Mouse (Mus musculus) hindbrain, embryonic 11.5 days (tissue): ENCODE measurements at regions not wholly inside any gene's neighbourhood (a gene's known extent, or its start where the extent isn't known, plus 50 kb on each side); places are given as distances from the start of the nearest gene placed in this dataset.

Experiments
- ATAC-seq: fragments of 200-750 bp; cut with Nextera tagmentation; 2 replicates; pipeline ENCODE4 v1.8.0; 2017; ENCODE audit warnings: mild to moderate bottlenecking, moderate TSS enrichment, moderate library complexity; ENCODE audit not compliant: low FRiP score
- DNase-seq: peaks from one replicate; pipeline ENCODE4 v3.0.0-alpha.2; 2015; ENCODE audit warnings: low spot score
- H3K27ac ChIP-seq: fragments of 300-500 bp; sonication (generic); 2 replicates; pipeline ENCODE4 v1.5.1; 2014; ENCODE audit warnings: mild to moderate bottlenecking, low read depth, low read length
- H3K27me3 ChIP-seq: fragments of 300-500 bp; sonication (generic); 2 replicates; pipeline ENCODE4 v1.6.1; 2014; ENCODE audit warnings: mild to moderate bottlenecking, low read length, moderate library complexity, mixed read lengths; ENCODE audit not compliant: control insufficient read depth, insufficient read depth
- H3K36me3 ChIP-seq: fragments of 300-500 bp; sonication (generic); 2 replicates; pipeline ENCODE4 v1.6.1; 2014; ENCODE audit warnings: mild to moderate bottlenecking, low read length, moderate library complexity, mixed read lengths; ENCODE audit not compliant: control insufficient read depth, insufficient read depth
- H3K4me1 ChIP-seq: fragments of 300-500 bp; sonication (generic); replicated peaks from 2 replicates; pipeline ENCODE4 v1.6.1; 2014; ENCODE audit warnings: low read length, mixed read lengths; ENCODE audit not compliant: control insufficient read depth, insufficient read depth
- H3K4me2 ChIP-seq: fragments of 300-500 bp; sonication (generic); replicated peaks from 2 replicates; pipeline ENCODE4 v1.6.1; 2014; ENCODE audit warnings: mild to moderate bottlenecking, low read depth, low read length
- H3K4me3 ChIP-seq: fragments of 300-500 bp; sonication (generic); 2 replicates; pipeline ENCODE4 v1.5.1; 2014; ENCODE audit warnings: low read depth, low read length
- H3K9ac ChIP-seq: fragments of 300-500 bp; sonication (generic); 2 replicates; pipeline ENCODE4 v1.6.1; 2014; ENCODE audit warnings: low read depth, low read length
- H3K9me3 ChIP-seq: fragments of 300-500 bp; sonication (generic); 2 replicates; pipeline ENCODE4 v1.6.1; 2016; ENCODE audit warnings: low read length; ENCODE audit not compliant: control insufficient read depth
- WGBS: fragments of 180-500 bp; shearing (Covaris S2); extraction: QIAGEN DNeasy Blood & Tissue Kit; methylation state at CpG from one replicate; pipeline ENCODE4 v1.1.7; 2014; 5-methylcytosine and 5-hydroxymethylcytosine counted together

DNA sequence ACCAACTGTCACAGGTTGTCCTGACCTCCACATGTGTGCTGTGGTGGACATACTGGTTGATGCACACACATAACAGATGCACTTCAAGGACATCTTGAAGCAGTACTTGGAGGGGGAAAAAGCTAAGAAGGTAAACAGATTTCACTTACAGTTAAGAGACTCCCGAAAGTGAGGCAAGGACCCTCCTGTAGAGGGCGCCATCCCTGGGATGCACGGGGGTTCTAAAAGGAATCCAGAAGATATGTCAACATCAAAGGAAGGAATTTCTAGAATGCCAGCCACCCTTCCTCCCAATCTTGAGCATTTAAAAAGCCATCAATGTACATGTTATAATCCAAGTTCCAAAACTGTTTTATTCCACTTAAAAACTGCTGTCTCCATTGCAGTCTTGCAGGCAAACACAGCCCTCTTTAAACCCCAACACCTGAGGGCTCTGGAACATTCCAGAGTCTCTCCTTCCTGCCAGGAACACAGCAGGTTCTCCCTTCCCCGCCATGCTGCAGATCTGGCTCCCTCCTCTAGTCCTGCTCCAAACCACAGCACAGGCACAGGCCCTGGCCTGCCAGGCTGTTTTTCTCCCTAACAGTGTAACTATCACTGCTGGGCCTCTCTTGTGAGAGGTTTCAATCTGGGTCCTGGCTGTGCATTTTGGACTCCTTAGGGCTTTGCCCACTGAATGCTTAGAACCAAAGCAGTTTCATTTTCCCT, 200.8 kb upstream of the Mkln1 start:
- 61% methylated on average over 4 of the region's 4 CpGs for WGBS
- Histone ChIP-seq H3K27me3 (no peaks in the 10 kb centered on the region), H3K4me2 (no peak overlapping the region), H3K9ac (no peak overlapping the region), H3K4me3 (no peak overlapping the region), H3K36me3 (no peaks in the 10 kb centered on the region), H3K27ac (no peak overlapping the region), H3K4me1 (no peaks in the 10 kb centered on the region), H3K9me3 (no peaks in the 10 kb centered on the region)
- peak; percentile 45 for DNase-seq
- no peak for ATAC-seq

DNA sequence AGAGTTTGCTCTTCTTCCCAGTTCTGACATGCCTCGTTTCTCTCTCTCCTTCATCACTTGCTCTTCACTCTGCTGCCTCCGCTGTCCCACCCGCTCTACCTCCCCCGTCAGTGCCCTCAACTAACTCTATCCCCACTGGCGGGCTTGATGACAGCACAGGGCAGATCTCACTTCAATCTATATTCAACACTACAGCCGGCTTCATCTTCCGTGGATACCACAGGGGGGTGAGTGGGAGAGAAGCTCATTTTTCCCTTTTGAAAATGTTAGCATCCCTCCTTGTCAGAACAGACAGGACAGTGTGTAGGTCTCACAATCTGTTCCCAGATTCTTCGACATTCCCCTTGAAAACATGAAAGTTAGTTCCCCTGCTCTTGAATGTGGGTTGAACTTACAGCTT, 200.2 kb upstream of the Mkln1 start:
- no peak overlapping the region for H3K4me2 ChIP-seq
- no peaks in the 10 kb centered on the region for H3K36me3 ChIP-seq
- no peaks in the 10 kb centered on the region for H3K27me3 ChIP-seq
- ATAC-seq: no peak
- H3K27ac ChIP-seq: no peak overlapping the region
- DNase-seq: no peak
- H3K4me1 ChIP-seq: no peaks in the 10 kb centered on the region
- no peak overlapping the region for H3K9ac ChIP-seq
- WGBS: 77% methylated on average over 8 of the region's 8 CpGs
- no peak overlapping the region for H3K4me3 ChIP-seq
- H3K9me3 ChIP-seq: no peaks in the 10 kb centered on the region

DNA sequence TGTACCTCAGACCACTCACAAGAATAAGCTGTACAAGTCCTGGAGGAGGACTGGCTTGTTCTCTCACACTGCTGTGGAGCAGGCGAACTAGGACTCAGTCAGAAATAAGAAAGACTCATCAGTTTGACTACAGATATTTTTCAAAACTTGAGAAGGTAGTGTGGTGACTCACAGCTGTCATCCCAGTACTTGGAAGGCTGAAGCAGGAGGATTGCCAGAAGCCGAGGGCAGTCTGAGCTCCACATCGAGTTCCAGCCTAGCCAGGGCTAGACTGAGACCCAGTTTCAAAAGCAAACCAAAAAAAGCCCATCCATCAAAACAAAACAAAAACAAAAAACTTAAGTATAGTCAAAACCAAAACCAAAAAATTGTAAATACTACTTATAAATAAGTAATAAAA, 197.8 kb upstream of the Mkln1 start:
- H3K4me2 ChIP-seq: no peak overlapping the region

DNA sequence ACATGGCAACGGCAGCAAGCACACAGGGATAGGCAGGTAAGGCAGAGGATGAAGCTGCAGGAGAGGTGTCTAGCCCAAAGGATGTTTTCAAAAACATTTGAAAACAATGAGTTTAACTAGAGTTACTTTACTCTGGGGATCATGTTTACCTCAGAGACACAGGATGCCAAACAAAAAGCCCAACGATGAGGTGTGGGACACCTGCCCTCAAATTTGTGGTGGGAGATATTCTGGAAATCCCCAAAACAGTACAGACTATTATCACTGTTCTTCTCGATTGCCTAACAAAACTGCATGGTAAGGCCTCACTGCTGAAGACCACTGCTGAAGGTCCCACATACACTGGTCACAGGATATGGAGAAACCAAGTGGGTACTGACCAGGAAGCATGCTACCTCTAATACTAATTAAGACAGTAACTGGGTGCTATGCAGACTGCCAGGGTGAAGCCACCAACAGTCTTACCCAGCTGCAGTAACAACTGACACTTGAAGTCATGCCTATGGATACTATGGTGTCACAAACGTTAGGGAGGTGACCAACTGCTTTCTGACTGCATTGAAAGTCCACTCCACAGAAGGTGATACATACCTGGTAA, 197.1 kb upstream of the Mkln1 start:
- no peak overlapping the region for H3K4me2 ChIP-seq
- WGBS: 80% methylated on average over 4 of the region's 4 CpGs
- ATAC-seq: no peak

More for the DNA sequence above, 197.8 kb upstream of the Mkln1 start:
- ATAC-seq (no peak), DNase-seq (no peak)
- no peak overlapping the region for H3K4me3 ChIP-seq
- H3K27ac ChIP-seq: no peak overlapping the region
- no peaks in the 10 kb centered on the region for H3K36me3 ChIP-seq
- no peaks in the 10 kb centered on the region for H3K9me3 ChIP-seq
- 90% methylated on average over 3 of the region's 3 CpGs for WGBS
- no peaks in the 10 kb centered on the region for H3K4me1 ChIP-seq
- H3K9ac ChIP-seq: no peak overlapping the region
- no peaks in the 10 kb centered on the region for H3K27me3 ChIP-seq

DNA sequence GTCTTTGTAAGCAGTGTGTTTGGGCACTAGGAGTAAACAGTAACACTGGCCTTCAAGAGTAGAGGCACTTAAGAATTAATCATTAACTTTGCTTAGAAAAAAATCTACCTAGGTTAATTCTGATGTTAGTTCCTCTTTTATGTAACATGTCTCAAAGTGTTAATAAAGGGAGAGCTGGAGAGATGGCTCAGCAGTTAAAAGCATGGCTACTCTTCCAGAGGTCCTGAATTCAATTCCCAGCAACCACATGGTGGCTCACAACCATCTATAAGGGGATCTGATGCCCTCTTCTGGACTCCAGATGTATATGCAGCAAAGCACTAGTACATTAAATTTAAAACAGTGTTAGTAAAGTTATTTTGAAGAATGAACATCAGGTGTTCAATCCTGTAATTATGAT, 195.9 kb upstream of the Mkln1 start:
- H3K4me2 ChIP-seq: no peak overlapping the region
- no peaks in the 10 kb centered on the region for H3K27me3 ChIP-seq
- H3K9ac ChIP-seq: no peak overlapping the region
- H3K36me3 ChIP-seq: no peaks in the 10 kb centered on the region
- H3K27ac ChIP-seq: no peak overlapping the region
- no peaks in the 10 kb centered on the region for H3K9me3 ChIP-seq
- DNase-seq: no peak
- H3K4me3 ChIP-seq: no peak overlapping the region
- ATAC-seq: no peak
- no peaks in the 10 kb centered on the region for H3K4me1 ChIP-seq

More for the DNA sequence above, 197.1 kb upstream of the Mkln1 start:
- no peak overlapping the region for H3K4me3 ChIP-seq
- no peak overlapping the region for H3K27ac ChIP-seq
- H3K9ac ChIP-seq: no peak overlapping the region
- H3K36me3 ChIP-seq: no peaks in the 10 kb centered on the region
- H3K27me3 ChIP-seq: no peaks in the 10 kb centered on the region
- H3K4me1 ChIP-seq: no peaks in the 10 kb centered on the region
- no peak for DNase-seq
- no peaks in the 10 kb centered on the region for H3K9me3 ChIP-seq

DNA sequence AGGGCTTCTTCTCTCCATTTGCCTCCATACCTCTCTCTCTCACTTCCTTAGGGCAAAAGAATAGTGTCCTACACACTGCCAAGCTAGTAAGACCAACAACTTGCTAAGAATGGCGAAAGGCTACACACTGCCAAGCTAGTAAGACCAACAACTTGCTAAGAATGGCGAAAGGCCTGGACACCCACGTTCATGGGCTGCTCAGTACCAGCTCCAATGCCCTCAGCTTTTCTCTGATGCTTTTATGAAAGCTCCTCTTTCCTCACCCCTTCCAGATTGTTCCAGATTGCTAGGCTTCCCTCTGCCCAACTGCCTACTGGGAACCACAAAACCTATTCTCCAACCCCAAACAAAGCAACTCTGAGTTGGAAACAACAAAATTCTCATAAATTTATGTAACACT, 194.1 kb upstream of the Mkln1 start:
- no peak for DNase-seq
- no peak overlapping the region for H3K4me3 ChIP-seq
- no peak overlapping the region for H3K4me2 ChIP-seq
- no peaks in the 10 kb centered on the region for H3K27me3 ChIP-seq
- H3K9ac ChIP-seq: no peak overlapping the region
- H3K9me3 ChIP-seq: no peaks in the 10 kb centered on the region
- no peak overlapping the region for H3K27ac ChIP-seq
- ATAC-seq: no peak
- 93% methylated on average over 3 of the region's 3 CpGs for WGBS
- no peaks in the 10 kb centered on the region for H3K36me3 ChIP-seq
- no peaks in the 10 kb centered on the region for H3K4me1 ChIP-seq

DNA sequence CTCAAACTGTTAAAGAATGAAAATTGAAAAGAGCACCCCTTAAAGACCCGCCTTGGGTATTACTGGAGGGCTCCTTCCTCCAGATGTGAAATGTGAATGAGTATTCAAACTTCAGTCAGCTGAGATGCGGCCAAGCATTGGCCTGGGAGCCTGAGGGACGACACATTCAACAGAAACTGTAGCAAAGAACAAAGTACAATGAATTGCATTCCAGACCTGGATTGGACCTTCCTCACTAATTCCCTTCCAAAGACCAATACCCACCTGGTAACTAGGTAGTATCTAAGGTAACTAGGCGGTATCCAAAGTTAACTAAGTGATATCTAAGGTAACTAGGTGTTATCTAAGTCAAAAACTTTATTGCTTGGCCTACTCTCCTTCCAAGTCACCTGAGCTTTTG, 193.7 kb upstream of the Mkln1 start:
- no peak for DNase-seq
- Histone ChIP-seq H3K4me2 (no peak overlapping the region), H3K4me1 (no peaks in the 10 kb centered on the region), H3K27me3 (no peaks in the 10 kb centered on the region), H3K36me3 (no peaks in the 10 kb centered on the region), H3K4me3 (no peak overlapping the region), H3K9me3 (no peaks in the 10 kb centered on the region), H3K27ac (no peak overlapping the region), H3K9ac (no peak overlapping the region)
- 84% methylated on average over 4 of the region's 4 CpGs for WGBS
- no peak for ATAC-seq

DNA sequence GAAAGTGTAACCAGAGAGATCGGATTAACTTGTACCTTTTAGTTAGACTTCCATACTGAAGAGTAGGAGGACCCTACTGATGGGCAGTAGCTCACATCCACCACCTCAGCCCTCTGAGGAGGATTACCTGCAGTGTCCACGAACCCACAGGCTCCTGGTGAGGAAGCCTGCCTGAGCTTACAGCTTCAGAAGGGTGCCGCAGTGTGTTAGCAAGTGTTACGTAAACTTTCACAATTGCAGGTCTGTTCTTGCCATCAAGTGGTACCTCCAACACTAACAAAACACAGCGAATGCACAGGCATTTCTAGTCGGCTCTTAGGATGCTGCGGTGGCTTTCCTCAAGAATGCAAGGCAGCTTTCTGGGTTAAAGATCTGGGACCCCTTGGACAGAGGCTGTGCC, 192.4 kb upstream of the Mkln1 start:
- Histone ChIP-seq H3K9ac (no peak overlapping the region), H3K27me3 (no peaks in the 10 kb centered on the region), H3K27ac (no peak overlapping the region), H3K4me2 (no peak overlapping the region), H3K4me3 (no peak overlapping the region), H3K9me3 (no peaks in the 10 kb centered on the region), H3K36me3 (no peaks in the 10 kb centered on the region), H3K4me1 (no peaks in the 10 kb centered on the region)
- no peak for DNase-seq
- 77% methylated on average over 7 of the region's 7 CpGs for WGBS
- no peak for ATAC-seq

DNA sequence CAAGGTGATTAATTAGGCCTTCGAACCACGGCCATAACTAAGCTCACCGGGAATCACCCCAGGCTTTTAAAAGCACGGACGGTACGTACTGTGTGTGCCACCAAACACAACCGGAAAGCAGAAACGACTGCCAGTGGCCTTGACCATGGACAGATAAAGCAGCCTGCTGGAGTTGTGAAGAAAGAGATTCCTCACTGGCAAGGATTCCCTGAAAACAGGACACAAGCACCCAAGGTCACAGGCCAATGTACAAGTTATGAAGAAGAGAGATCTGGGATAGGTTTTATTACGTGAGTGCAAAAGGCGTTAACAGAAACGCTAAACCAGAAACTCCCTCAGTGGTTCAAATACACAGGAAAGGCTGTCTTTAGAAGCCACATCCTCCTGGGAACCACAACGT, 191.3 kb upstream of the Mkln1 start:
- H3K4me3 ChIP-seq: no peak overlapping the region
- no peaks in the 10 kb centered on the region for H3K9me3 ChIP-seq
- no peak for ATAC-seq
- H3K4me1 ChIP-seq: no peaks in the 10 kb centered on the region
- 90% methylated on average over 12 of the region's 12 CpGs for WGBS
- H3K4me2 ChIP-seq: no peak overlapping the region
- H3K36me3 ChIP-seq: no peaks in the 10 kb centered on the region
- H3K27ac ChIP-seq: no peak overlapping the region
- no peak overlapping the region for H3K9ac ChIP-seq
- DNase-seq: no peak
- no peaks in the 10 kb centered on the region for H3K27me3 ChIP-seq
